Mouse (Mus musculus) spleen, adult 2 months (tissue): ENCODE measurements at regions not wholly inside any gene's neighbourhood (a gene's known extent, or its start where the extent isn't known, plus 50 kb on each side); places are given as distances from the start of the nearest gene placed in this dataset.

Source experiments
- DNase-seq, 2 experiments: peaks; one replicate each; pipeline versions ENCODE4 v3.0.0 to v3.0.0-alpha.2; 2012 to 2021; ENCODE audit warnings: low spot score in 2 of 2, low read depth in 1 of 2
- H3K27ac ChIP-seq: fragments of 200-500 bp; 2 replicates; pipeline ENCODE4 v1.5.1; 2012; ENCODE audit warnings: low read length, inconsistent platforms; ENCODE audit not compliant: insufficient read depth
- H3K27me3 ChIP-seq: fragments of 200-500 bp; 2 replicates; pipeline ENCODE4 v1.6.1; 2012; ENCODE audit warnings: mild to moderate bottlenecking, moderate library complexity, low read length, inconsistent platforms; ENCODE audit not compliant: control insufficient read depth, insufficient read depth
- H3K36me3 ChIP-seq: fragments of 200-500 bp; 2 replicates; pipeline ENCODE4 v1.6.1; 2012; ENCODE audit warnings: mild to moderate bottlenecking, low read length, inconsistent platforms; ENCODE audit not compliant: control insufficient read depth, insufficient read depth
- H3K4me1 ChIP-seq: fragments of 200-500 bp; 2 replicates; pipeline ENCODE4 v1.6.1; 2011; ENCODE audit warnings: inconsistent platforms; ENCODE audit not compliant: control insufficient read depth, insufficient read depth, insufficient read length
- H3K4me3 ChIP-seq: fragments of 200-500 bp; 2 replicates; pipeline ENCODE4 v1.5.1; 2011; ENCODE audit warnings: mild to moderate bottlenecking, inconsistent platforms; ENCODE audit not compliant: insufficient read depth, insufficient read length; ENCODE audit errors: extremely low read depth
- CTCF ChIP-seq: fragments of 200-500 bp; IDR thresholded peaks from 2 replicates; pipeline ENCODE4 v1.5.1; 2011; ENCODE audit warnings: mild to moderate bottlenecking, inconsistent platforms; ENCODE audit not compliant: insufficient read depth, insufficient read length, insufficient replicate concordance; ENCODE audit errors: extremely low read depth
- POLR2A ChIP-seq: fragments of 200-500 bp; IDR thresholded peaks from 2 replicates; pipeline ENCODE4 v1.6.1; 2011; ENCODE audit warnings: low read depth, low read length, inconsistent platforms
- WGBS: fragments of 180-500 bp; shearing (Covaris S2); methylation state at CpG from one replicate; pipeline ENCODE4 v1.1.7; 2018; 5-methylcytosine and 5-hydroxymethylcytosine counted together

GRCm38 (mm10) chr15:64434502-64434901, 374.2 kb upstream of the Fam49b start:
- no peaks in the 10 kb centered on the region for H3K36me3 ChIP-seq
- no peak overlapping the region for H3K4me3 ChIP-seq
- 70% methylated on average over 3 of the region's 3 CpGs for WGBS
- H3K4me1 ChIP-seq, result no peaks in the 10 kb centered on the region
- no peaks in the 10 kb centered on the region for H3K27me3 ChIP-seq
- DNase-seq, result no peak
- TF ChIP-seq POLR2A (no peak), CTCF (no peak)
- no peak overlapping the region for H3K27ac ChIP-seq

GRCm38 (mm10) chr15:64434908-64435307, 374.6 kb upstream of the Fam49b start:
- H3K27me3 ChIP-seq, result no peaks in the 10 kb centered on the region
- no peaks in the 10 kb centered on the region for H3K36me3 ChIP-seq
- H3K4me3 ChIP-seq, result no peak overlapping the region
- no peak for DNase-seq
- H3K4me1 ChIP-seq, result no peaks in the 10 kb centered on the region
- H3K27ac ChIP-seq, result no peak overlapping the region
- 89% methylated on average over 2 of the region's 2 CpGs for whole genome bisulfite sequencing
- TF ChIP-seq CTCF (no peak), POLR2A (no peak)

GRCm38 (mm10) chr15:64445076-64445475, 372.4 kb upstream of the Gm21798 start:
- no peak for DNase-seq
- Histone ChIP-seq H3K4me3 (no peak overlapping the region), H3K36me3 (no peaks in the 10 kb centered on the region), H3K27me3 (no peaks in the 10 kb centered on the region), H3K27ac (no peak overlapping the region), H3K4me1 (peaks cover 10% of the 10 kb centered on the region)
- 82% methylated on average over 4 of the region's 4 CpGs for WGBS
- TF ChIP-seq CTCF, result no peak
- no peak for TF ChIP-seq POLR2A

- no peak overlapping the region for H3K27ac ChIP-seq
- 62% methylated on average over 9 of the region's 9 CpGs for WGBS
- H3K4me1 ChIP-seq, result peaks cover 10% of the 10 kb centered on the region
- no peaks in the 10 kb centered on the region for H3K36me3 ChIP-seq
- H3K27me3 ChIP-seq, result no peaks in the 10 kb centered on the region
- peak in 1 of 2 experiments; percentile 8 for DNase-seq
- TF ChIP-seq CTCF, result no peak
- TF ChIP-seq POLR2A, result no peak
- H3K4me3 ChIP-seq, result no peak overlapping the region
Measured at GRCm38 (mm10) chr15:64446411-64447072, 371.0 kb upstream of the Gm21798 start.

- Histone ChIP-seq H3K4me1 (peaks cover 10% of the 10 kb centered on the region), H3K27ac (no peak overlapping the region), H3K36me3 (no peaks in the 10 kb centered on the region), H3K27me3 (no peaks in the 10 kb centered on the region), H3K4me3 (no peak overlapping the region)
- WGBS, result 33% methylated on average over 5 of the region's 5 CpGs
- no peak for TF ChIP-seq POLR2A
- TF ChIP-seq CTCF, result no peak
- DNase-seq, result peak in 1 of 2 experiments; percentile 17
Measured at GRCm38 (mm10) chr15:64447239-64447952, 370.1 kb upstream of the Gm21798 start.

- Histone ChIP-seq H3K4me1 (peaks cover 10% of the 10 kb centered on the region), H3K27ac (no peak overlapping the region), H3K36me3 (no peaks in the 10 kb centered on the region), H3K4me3 (no peak overlapping the region), H3K27me3 (no peaks in the 10 kb centered on the region)
- no peak for DNase-seq
- 92% methylated on average over 7 of the region's 7 CpGs for WGBS
- no peak for TF ChIP-seq CTCF
- TF ChIP-seq POLR2A, result no peak
Measured at GRCm38 (mm10) chr15:64448581-64449140, 368.8 kb upstream of the Gm21798 start.

GRCm38 (mm10) chr15:64470743-64471142, 346.8 kb upstream of the Gm21798 start:
- Histone ChIP-seq H3K27ac (no peak overlapping the region), H3K36me3 (no peaks in the 10 kb centered on the region), H3K4me1 (no peaks in the 10 kb centered on the region), H3K27me3 (no peaks in the 10 kb centered on the region), H3K4me3 (no peak overlapping the region)
- 87% methylated on average over 1 of the region's 1 CpGs for WGBS
- TF ChIP-seq POLR2A, result no peak
- TF ChIP-seq CTCF, result no peak
- no peak for DNase-seq
